Mouse (Mus musculus) heart, adult 2 months (tissue): ENCODE data around the gene Tdrd6. TPM values are rescaled to one million over a fixed set of nuclear protein-coding genes. Genes with fewer than 3 reads are reported as not detected.

Source experiments
- DNase-seq, 2 experiments: peaks; one replicate each; pipeline ENCODE4 v3.0.0; 2021
- H3K27ac ChIP-seq: fragments of 200-600 bp; 2 replicates; pipeline ENCODE4 v1.8.1; 2022
- H3K27me3 ChIP-seq: fragments of 200-500 bp; 2 replicates; pipeline ENCODE4 v1.6.1; 2012; ENCODE audit warnings: mild to moderate bottlenecking, low read length, inconsistent platforms, mixed read lengths; ENCODE audit not compliant: control insufficient read depth, insufficient read depth
- H3K36me3 ChIP-seq: fragments of 200-500 bp; 2 replicates; pipeline ENCODE4 v1.6.1; 2012; ENCODE audit warnings: low read length, inconsistent platforms; ENCODE audit not compliant: control insufficient read depth, insufficient read depth
- H3K4me1 ChIP-seq: fragments of 200-500 bp; 2 replicates; pipeline ENCODE4 v1.6.1; 2011; ENCODE audit warnings: low read length; ENCODE audit not compliant: control insufficient read depth, insufficient read depth
- H3K4me3 ChIP-seq: fragments of 200-600 bp; 2 replicates; pipeline ENCODE4 v1.8.1; 2022
- H3K79me2 ChIP-seq: fragments of 200-500 bp; replicated peaks from 2 replicates; pipeline ENCODE4 v1.6.1; 2012; ENCODE audit warnings: mild to moderate bottlenecking, inconsistent platforms, low read length, moderate library complexity, mixed read lengths; ENCODE audit not compliant: control insufficient read depth, insufficient read depth
- H3K9ac ChIP-seq: fragments of 200-500 bp; 2 replicates; pipeline ENCODE4 v1.6.1; 2012; ENCODE audit warnings: low read depth, mild to moderate bottlenecking, control low read depth, inconsistent platforms, low read length, mixed read lengths
- CTCF ChIP-seq: fragments of 200-600 bp; IDR thresholded peaks from 2 replicates; pipeline ENCODE4 v1.8.1; 2022; ENCODE audit warnings: antibody characterized with exemption, mild to moderate bottlenecking, moderate library complexity
- EP300 ChIP-seq: fragments of 200-500 bp; IDR thresholded peaks from 2 replicates; pipeline ENCODE4 v1.6.1; 2011; ENCODE audit warnings: low read depth, low read length, control low read depth; ENCODE audit not compliant: insufficient read depth
- POLR2A ChIP-seq: fragments of 200-500 bp; IDR thresholded peaks from 2 replicates; pipeline ENCODE4 v1.6.1; 2011; ENCODE audit warnings: mild to moderate bottlenecking, low read depth, low read length, control low read depth; ENCODE audit not compliant: insufficient read depth
- WGBS: fragments of 180-500 bp; shearing (Covaris S2); methylation state at CpG from one replicate; pipeline ENCODE4 v1.1.7; 2018; 5-methylcytosine and 5-hydroxymethylcytosine counted together
- intact Hi-C: fragments of 180-260 bp; cut with DNase I; formaldehyde crosslinking; loops from one replicate; pipeline ENCODE4 v1.15.1; 2025
- long read RNA-seq: library from polyadenylated mRNA; stranded (forward); transcript quantifications from one replicate; pipeline ENCODE4 v2.0.0, GENCODE M21; 2021
- polyA plus RNA-seq: library from polyadenylated mRNA; depleted of rRNA; stranded (reverse); fragments of >200 nt; gene quantifications from 2 replicates; pipeline ENCODE4 v1.2.3, GENCODE M21; 2012; rRNA removed
- total RNA-seq, 2 experiments: library from RNA; stranded (reverse); gene quantifications; 2 replicates each; pipeline ENCODE4 v1.2.3; 2021

Tdrd6 gene
- not detected for total RNA-seq
- polyA plus RNA-seq: 0.02 and 0.03 TPM in 2 replicates
- long read RNA-seq: 0 reads

DNA sequence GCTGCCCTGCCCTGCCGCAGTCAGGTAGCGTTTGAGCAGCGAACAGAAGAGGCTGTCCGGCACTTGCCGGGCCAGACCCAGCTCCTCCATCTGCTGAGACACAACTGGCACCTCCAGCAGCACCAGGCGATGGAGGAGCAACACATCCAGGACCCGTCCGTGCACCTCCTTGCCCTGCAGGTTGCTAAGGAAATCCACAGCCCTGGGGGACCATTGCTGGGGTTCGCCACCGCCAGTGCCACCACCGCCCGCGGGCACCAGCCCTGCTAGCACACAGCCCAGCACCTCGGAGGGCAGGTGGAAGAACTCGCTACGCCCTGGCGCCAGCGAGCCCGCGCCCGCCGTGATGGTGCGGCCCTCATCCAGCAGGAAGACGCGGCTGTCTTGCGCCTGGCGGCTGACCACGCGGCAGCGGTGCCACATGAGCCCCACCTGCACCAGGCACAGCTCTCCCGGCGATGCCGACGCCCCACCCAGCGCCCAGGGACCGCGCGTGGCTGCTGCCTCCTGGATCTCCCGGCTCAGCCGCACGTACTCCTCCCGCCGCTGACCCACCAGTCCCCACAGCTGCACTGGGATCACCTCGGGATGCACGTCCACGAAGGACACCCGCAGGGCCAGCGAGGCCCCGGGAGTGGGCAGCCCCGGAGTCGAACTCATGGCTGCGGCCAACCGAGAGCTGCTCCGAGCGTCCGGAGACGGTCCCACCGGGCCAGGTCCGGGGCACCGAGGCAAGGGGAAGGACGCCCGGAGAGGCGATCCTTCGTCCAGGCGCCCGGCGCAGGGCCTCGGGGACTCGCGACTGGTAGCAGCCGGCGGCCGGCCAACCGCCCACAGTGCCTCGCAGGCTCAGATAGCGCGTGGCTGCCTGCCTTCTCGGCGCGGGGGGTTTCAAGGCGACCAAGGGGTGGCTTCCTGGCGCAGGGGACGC is at the start of gene Tdrd6:
Gene Tdrd6, minus strand, starts transcription at position 804 of the 931 bp plus-strand sequence.
- intact Hi-C loops: loop anchor here (10.0 kb wide), 1 partner anchor 815 kb away; no protein-coding TSS in a partner anchor
- WGBS: 5% methylated on average over 83 of the region's 83 CpGs
- Histone ChIP-seq H3K9ac (no peak within 1 kb of the TSS), H3K79me2 (no peaks in the 10 kb centered on the region), H3K36me3 (no peaks in the 10 kb centered on the region), H3K4me1 (no peaks in the 10 kb centered on the region), H3K4me3 (no peak within 1 kb of the TSS), H3K27ac (no peak within 1 kb of the TSS), H3K27me3 (peaks cover 19% of the 10 kb centered on the region)
- no peak for DNase-seq
- TF ChIP-seq POLR2A: no peak
- no peak for TF ChIP-seq CTCF
- no peak for TF ChIP-seq EP300

DNA sequence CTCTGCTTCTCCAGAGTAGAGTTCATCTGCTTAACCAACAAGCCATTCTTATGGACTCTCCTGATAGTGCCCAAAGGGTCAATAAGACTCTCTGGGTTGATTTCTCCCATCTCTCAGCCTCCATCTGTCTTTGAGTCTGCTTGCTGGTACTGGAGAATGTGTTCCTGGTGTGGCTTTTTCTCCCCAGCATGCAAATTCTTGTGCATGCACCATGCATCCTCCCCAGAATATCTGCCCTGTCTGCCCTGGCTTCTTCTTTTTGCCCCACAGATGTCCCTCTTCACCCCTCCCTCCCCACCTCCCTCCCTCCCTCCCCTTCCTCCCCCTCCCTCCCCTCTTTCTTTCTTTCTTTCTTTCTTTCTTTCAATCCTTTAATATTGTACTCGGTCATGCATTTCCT is 47.2 kb upstream of the Tdrd6 start:
- no peak for DNase-seq
- Histone ChIP-seq H3K9ac (no peak overlapping the region), H3K79me2 (no peaks in the 10 kb centered on the region), H3K27me3 (no peaks in the 10 kb centered on the region), H3K27ac (no peak overlapping the region), H3K36me3 (no peaks in the 10 kb centered on the region), H3K4me3 (no peak overlapping the region), H3K4me1 (peaks cover 2% of the 10 kb centered on the region)
- intact Hi-C loops: no loop called here
- WGBS: 64% methylated on average over 1 of the region's 1 CpGs
- TF ChIP-seq EP300 (no peak), POLR2A (no peak), CTCF (no peak)

DNA sequence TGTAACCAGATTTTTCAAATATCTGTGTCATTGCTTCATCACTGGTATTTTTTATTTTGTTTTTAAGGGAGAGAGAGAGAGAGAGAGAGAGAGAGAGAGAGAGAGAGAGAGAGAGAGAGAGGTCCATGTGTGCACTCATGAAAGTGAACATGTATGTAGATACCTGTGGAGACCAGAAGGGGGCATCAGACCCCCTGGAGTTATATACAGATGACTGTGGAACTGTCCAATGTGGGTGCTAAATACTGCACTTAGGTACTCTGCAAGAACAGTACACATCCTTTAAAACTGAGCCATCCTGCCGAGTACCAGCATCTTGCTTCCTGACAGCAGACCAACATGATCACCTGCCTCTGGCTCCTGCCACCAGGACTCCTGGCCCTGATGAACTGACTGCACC is 46.1 kb upstream of the Tdrd6 start:
- Histone ChIP-seq H3K27me3 (no peaks in the 10 kb centered on the region), H3K79me2 (no peaks in the 10 kb centered on the region), H3K9ac (no peak overlapping the region), H3K27ac (no peak overlapping the region), H3K4me3 (no peak overlapping the region), H3K4me1 (peaks cover 2% of the 10 kb centered on the region), H3K36me3 (no peaks in the 10 kb centered on the region)
- WGBS: 100% methylated on average over 1 of the region's 1 CpGs
- intact Hi-C loops: no loop called here
- DNase-seq: no peak
- TF ChIP-seq EP300 (no peak), CTCF (peak; percentile 39), POLR2A (no peak)

GRCm38 (mm10) chr17:43675228-43675627 is 45.1 kb upstream of the Tdrd6 start:
- no peak overlapping the region for H3K27ac ChIP-seq
- WGBS: 39% methylated on average over 1 of the region's 1 CpGs

DNA sequence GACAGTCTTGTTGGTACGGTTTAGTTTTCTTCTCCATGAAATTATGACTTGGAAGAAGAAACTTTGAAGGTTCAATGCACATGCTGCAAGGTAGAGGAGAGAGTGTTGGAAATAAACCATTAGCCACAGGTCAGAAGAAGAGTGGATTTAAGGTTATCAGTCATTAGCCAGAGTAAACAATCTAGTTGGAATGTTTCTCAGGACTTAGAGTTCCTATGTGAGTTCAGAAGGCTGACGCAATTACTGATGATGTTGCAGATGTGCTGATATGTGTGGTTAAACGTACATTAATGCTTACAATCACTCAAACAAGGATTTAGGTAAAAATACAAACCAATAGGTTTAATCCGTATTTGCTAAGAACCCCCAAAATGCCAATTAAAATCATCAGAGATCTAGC is 41.8 kb upstream of the Tdrd6 start:
- H3K4me3 ChIP-seq: no peak overlapping the region
- H3K27ac ChIP-seq: no peak overlapping the region
- no peaks in the 10 kb centered on the region; the same call in 1 of the 2 replicates for H3K36me3 ChIP-seq
- no peaks in the 10 kb centered on the region for H3K79me2 ChIP-seq
- H3K27me3 ChIP-seq: no peaks in the 10 kb centered on the region
- intact Hi-C loops: no loop called here
- DNase-seq: no peak
- TF ChIP-seq POLR2A (no peak), CTCF (no peak), EP300 (no peak)
- H3K9ac ChIP-seq: no peak overlapping the region
- peaks cover 7% of the 10 kb centered on the region for H3K4me1 ChIP-seq
- WGBS: 87% methylated on average over 4 of the region's 4 CpGs

More at GRCm38 (mm10) chr17:43675228-43675627, 45.1 kb upstream of the Tdrd6 start:
- peak; percentile 35 to 46 for DNase-seq
- Histone ChIP-seq H3K4me3 (no peak overlapping the region), H3K4me1 (peaks cover 2% of the 10 kb centered on the region), H3K9ac (no peak overlapping the region), H3K79me2 (no peaks in the 10 kb centered on the region), H3K36me3 (no peaks in the 10 kb centered on the region), H3K27me3 (no peaks in the 10 kb centered on the region)
- no peak for TF ChIP-seq POLR2A
- TF ChIP-seq EP300: no peak
- intact Hi-C loops: no loop called here

- intact Hi-C loops: no loop called here
- TF ChIP-seq CTCF (no peak), EP300 (no peak), POLR2A (no peak)
- Histone ChIP-seq H3K4me1 (peaks cover 5% of the 10 kb centered on the region; the same call in 1 of the 2 replicates), H3K4me3 (no peak overlapping the region), H3K79me2 (no peaks in the 10 kb centered on the region), H3K27me3 (no peaks in the 10 kb centered on the region), H3K9ac (no peak overlapping the region), H3K36me3 (no peaks in the 10 kb centered on the region; the same call in 1 of the 2 replicates), H3K27ac (peak overlapping the region; percentile 40)
- DNase-seq: no peak
- WGBS: 42% methylated on average over 6 of the region's 6 CpGs
These were observed 39.1 kb upstream of the Tdrd6 start for GRCm38 (mm10) chr17:43669145-43669695.
